In the genomic region with DNA sequence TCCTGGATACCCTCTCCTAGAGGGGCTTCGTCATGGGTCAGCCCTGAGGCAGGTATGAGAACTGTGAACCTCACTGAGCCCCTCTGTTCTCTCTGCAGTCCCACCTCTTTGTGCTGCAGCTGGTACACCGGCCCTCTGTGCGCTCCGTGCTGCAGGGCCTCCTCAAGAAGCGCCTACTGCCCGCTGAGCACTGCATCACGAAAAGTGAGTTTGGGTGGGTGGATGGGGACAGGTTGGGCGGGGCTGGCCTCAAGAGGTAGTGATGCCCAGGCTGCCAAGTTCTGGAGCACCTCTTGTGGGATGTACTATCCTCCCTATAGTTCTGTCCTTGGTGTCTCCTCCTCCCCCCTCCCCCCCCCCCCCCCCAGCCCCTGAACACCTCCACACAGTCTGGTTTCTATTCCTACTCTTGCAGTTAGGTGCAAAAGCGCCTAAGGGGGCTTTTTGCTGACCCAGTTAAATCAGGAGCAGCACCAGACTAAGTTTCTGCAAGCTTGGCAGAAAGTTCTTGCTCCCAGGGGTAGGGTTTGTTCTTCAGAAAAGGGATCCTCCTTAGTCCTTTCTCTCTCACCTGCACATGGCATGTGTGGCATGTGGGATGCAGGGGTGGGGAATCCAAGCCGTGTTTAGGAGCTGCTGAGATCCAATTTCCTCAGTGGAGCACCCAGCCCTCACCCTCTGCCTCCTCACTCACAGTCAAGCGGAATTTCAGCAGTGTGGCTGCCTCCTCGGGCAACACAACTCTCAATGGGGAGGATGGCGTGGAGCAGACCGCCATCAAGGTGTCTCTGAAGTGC, we compare ENCODE assay signal across 27 mouse cellular contexts. TPM values are rescaled to one million over a fixed set of nuclear protein-coding genes. Genes with fewer than 3 reads are reported as not detected.
A peak's percentile ranks its signal among the peaks of the same experiment; 100 is the strongest.
DNase-seq lines count a peak whose midpoint lies in the region; ATAC-seq lines count a peak whose summit lies in the region.
"Had no signal": no experiment of that assay in that cellular context is flagged by ENCODE, and none has a peak within 500 bp of the region (broad histone marks: within the 10 kb centered on the region; RNA-seq: fewer than 3 reads in every experiment).

No protein-coding gene starts in this region.

- H3K36me3 ChIP-seq in intestine, embryonic 15.5 days = peaks cover 75% of the 10 kb centered on the region

- no peak for DNase-seq in frontal cortex, postnatal 10 days (ENCODE audit: low spot score in 2 of 2)
- peak; percentile 68 for DNase-seq in layer of hippocampus, adult 9-11 months
- DNase-seq in layer of hippocampus, postnatal 10 days (ENCODE audit: low spot score in 2 of 2) = no peak
- peak; percentile 66 for DNase-seq in right cerebral cortex, adult 2 months (ENCODE audit: low spot score in 2 of 2)
- DNase-seq in right cerebral cortex, postnatal 14 days = no peak
- DNase-seq in right cerebral cortex, postnatal 36 days (ENCODE audit: low spot score in 2 of 2) = peak; percentile 68 to 83
- DNase-seq: adrenal gland, postnatal 25 days; cerebellum, postnatal 25 days; embryo, embryonic 11 days; gastrocnemius, adult 2 months; heart, postnatal 36 days; kidney, adult 8-10 months; kidney, postnatal 14 days; liver; lung, postnatal 4 days; thymus, adult 2 months; thymus, postnatal 4 days had no signal

- no peak overlapping the region for H3K9ac ChIP-seq in intestine, embryonic 15.5 days
- H3K9ac ChIP-seq: forebrain, embryonic 13.5 days; hindbrain, embryonic 15.5 days; liver, embryonic 15.5 days; lung, embryonic 15.5 days had no signal

- no peak overlapping the region for H3K27ac ChIP-seq in intestine, embryonic 15.5 days
- H3K27ac ChIP-seq: embryonic facial prominence, embryonic 13.5 days; forebrain, embryonic 13.5 days; gastrocnemius, adult 2 months; hindbrain, embryonic 15.5 days; limb, embryonic 10.5 days; liver, embryonic 15.5 days; lung, embryonic 15.5 days had no signal

- H3K9me3 ChIP-seq in intestine, embryonic 15.5 days = no peaks in the 10 kb centered on the region
- H3K9me3 ChIP-seq: embryonic facial prominence, embryonic 13.5 days; forebrain, embryonic 13.5 days; hindbrain, embryonic 15.5 days; limb, embryonic 10.5 days; liver, embryonic 15.5 days; lung, embryonic 15.5 days had no signal

- H3K4me2 ChIP-seq in intestine, embryonic 15.5 days (replicated peaks) = no peak overlapping the region
- H3K4me2 ChIP-seq: embryonic facial prominence, embryonic 13.5 days; forebrain, embryonic 13.5 days; hindbrain, embryonic 15.5 days; liver, embryonic 15.5 days; lung, embryonic 15.5 days had no signal

- ATAC-seq in frontal cortex, adult (ENCODE audit: low TSS enrichment) = peak; percentile 78
- ATAC-seq in intestine, embryonic 15.5 days = no peak
- ATAC-seq: CD4-positive, CD25-positive, alpha-beta regulatory T cell, adult 4 months; forebrain, embryonic 13.5 days had no signal

- no peaks in the 10 kb centered on the region for H3K4me1 ChIP-seq in intestine, embryonic 15.5 days (replicated peaks)
- H3K4me1 ChIP-seq: embryonic facial prominence, embryonic 13.5 days; forebrain, embryonic 13.5 days; hindbrain, embryonic 15.5 days; limb, embryonic 10.5 days; liver, embryonic 15.5 days; lung, embryonic 15.5 days had no signal

- no peak overlapping the region for H3K4me3 ChIP-seq in intestine, embryonic 15.5 days (replicated peaks)
- H3K4me3 ChIP-seq: embryonic facial prominence, embryonic 13.5 days; erythroblast, embryonic 14.5 days; forebrain, embryonic 13.5 days; gastrocnemius, adult 2 months; hindbrain, embryonic 15.5 days; limb, embryonic 10.5 days; liver, embryonic 15.5 days; lung, embryonic 15.5 days had no signal

- 93% methylated on average over 14 of the region's 14 CpGs for WGBS in intestine, embryonic 15.5 days

- no peaks in the 10 kb centered on the region for H3K27me3 ChIP-seq in intestine, embryonic 15.5 days (replicated peaks)
- H3K27me3 ChIP-seq: embryonic facial prominence, embryonic 13.5 days; forebrain, embryonic 13.5 days; hindbrain, embryonic 15.5 days; liver, embryonic 15.5 days; lung, embryonic 15.5 days had no signal

RNA-seq across cellular contexts. Expression of gene Ppif, which starts 39.4 kb away (rescaled TPM):
- 10 to 100 TPM; 25.4 to 26.7 TPM for total RNA-seq in layer of hippocampus, postnatal 10 days (2021)
- 89.9 and 90.5 TPM in 2 replicates for polyA plus RNA-seq in intestine, embryonic 15.5 days (2015; fragmentation: Nextera tagmentation; extraction: Ambion mirVana)

Comparison
In these comparisons a context has a peak if more than half of its experiments do, and no peak if none do; other contexts are left out.
1. DNase-seq: peak in layer of hippocampus, adult 9-11 months (single experiment), right cerebral cortex, adult 2 months (2 of 2) and right cerebral cortex, postnatal 36 days (2 of 2); none in frontal cortex, postnatal 10 days (0 of 2), layer of hippocampus, postnatal 10 days (0 of 2) and right cerebral cortex, postnatal 14 days (single experiment).